Mouse (Mus musculus) lung, postnatal 10 days (tissue): ENCODE data around the gene Cfap43.
A peak's percentile ranks its signal among the peaks of the same experiment; 100 is the strongest.
"Not testable (repeated sequence)": the region's sequence is repeated elsewhere in the genome, so short reads cannot be mapped to it uniquely, and the experiment has no call there.

ENCODE experiments used
- DNase-seq: peaks from one replicate; pipeline ENCODE4 v3.0.0; 2021

Cfap43 gene

DNA sequence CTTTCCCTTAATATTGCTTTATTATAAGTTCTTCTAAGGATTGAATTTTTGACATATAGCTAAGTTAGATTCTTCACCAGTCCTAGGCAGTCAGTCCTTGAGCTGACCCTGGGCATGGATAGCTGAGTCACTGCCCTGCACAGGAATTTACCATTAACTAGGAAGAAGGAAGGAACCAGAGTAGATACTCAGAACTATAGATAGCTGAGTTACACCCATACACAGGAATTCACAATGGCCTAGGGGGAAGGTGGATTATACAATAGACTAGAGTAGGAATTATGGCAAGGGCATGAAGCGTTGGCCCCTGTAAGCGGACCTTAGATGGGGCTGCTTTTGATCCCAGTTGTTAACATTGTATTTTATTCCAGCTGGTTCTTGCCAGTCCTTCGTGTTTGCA, 67.0 kb downstream of the Cfap43 start:
- not testable (repeated sequence) for DNase-seq

DNA sequence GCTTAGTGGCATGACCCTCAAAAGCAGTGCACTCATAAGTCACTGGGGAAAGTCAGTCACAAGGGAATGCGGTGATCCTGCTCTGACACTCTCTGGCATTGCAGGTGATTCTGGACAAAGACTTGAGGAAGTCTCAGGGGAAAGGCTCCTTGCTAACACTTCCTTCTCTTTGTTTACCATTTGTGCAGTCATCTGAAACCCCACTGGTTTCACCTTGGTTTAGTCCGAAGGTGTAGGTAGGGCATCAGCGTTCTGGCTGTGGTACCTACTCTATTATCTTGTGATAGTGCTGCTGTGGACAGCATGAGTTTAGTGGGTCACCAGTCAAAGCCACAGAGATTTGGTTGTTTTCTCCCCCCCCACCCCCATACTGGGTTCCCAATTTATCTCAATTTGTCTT, 69.4 kb downstream of the Cfap43 start:
- no peak for DNase-seq

DNA sequence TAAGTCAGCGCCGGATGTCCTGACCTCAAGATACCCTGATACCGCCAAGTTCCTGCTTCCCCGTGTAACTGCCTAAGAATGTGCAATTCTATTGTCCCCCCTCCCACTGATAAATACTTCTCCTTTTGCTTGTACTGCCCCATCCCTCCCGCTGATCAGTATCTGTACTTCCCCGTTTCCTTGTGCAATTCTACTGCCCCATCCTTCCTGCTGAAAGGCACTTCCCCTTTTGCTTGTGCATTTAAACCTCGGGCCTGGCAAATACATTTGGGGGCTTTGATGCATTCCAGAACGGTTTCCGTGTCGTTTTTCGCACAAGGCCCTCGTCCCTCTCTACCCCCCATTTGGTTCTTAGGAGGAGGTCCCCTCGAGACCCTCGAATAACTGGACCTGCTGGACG, 77.9 kb downstream of the Cfap43 start:
- DNase-seq = not testable (repeated sequence)

DNA sequence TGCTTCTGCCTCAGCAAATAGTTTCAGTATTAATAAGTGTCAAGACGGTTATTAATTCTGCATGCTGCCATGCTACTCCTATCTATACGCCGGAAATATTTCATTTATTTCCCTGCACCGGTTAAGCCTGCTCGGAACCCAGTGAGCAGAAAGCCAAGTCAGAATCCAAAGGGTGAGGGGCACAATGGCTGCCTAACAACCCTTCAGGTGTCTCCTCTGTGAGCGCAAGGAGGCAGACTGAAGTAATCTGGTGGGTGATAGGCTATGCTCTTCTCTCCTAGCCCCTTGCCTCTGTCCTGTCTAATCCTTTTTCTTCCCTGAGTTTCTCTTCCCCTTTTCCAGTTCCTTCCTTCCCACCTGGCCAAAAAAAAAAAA, 81.6 kb downstream of the Cfap43 start:
- DNase-seq = no peak

DNA sequence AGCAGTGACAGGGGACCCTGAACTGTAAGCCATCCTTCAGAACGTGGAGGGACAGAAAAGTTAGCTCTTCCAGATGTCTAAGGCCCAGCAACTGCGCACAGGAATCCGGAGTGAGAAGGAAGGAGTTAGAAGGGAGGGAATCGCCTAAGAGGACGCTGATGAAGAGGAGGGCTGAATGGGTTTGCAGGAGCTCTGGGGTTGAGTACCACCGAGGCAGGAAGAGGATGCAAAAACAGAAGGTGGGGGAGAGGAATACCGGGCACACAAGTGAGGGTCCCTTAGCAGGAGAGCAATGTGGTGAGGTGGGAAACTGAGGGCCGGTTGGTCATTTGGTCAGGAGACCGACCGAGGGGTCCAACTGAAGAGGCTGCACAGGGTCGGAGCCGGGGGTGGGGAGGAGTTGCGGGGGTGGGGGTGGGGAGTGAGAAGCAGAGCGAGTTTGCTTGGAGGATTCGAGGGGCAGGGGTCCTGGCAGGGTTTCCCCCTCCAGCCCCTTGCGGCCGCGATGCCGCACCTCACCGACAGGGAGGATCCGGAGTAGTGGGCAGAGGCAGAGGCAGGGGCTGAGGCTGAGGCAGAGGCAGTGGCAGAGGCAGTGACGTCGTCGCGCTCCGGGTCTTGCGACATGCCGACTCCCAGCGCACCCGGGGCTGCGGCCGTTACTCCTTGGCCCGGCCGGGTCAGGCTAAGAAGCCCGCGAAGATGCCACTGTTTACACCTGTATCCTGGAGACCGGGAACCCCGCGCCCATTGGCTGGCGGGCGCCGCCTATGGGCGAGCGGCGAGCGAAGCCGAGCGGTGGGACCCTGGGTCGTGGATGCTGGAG, 82.2 kb downstream of the Cfap43 start:
- peak; percentile 64 for DNase-seq

DNA sequence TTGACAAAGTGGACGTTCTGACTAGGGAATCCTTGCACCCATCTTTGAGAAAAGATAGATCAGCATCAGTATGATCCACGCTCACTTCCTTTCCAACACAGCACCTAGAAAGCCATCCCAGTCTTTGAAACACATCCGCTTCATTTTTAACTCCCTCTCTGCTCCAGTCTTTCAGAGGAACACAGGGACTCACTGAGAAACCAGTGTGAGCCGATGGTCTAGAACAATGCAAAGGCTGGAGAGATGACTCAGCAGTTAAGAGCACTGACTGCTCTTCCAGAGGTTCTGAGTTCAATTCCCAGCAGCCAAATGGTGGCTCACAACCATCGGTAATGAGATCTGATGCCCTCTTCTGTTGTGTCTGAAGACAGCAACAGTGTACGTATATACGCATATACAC, 83.3 kb downstream of the Cfap43 start:
- no peak for DNase-seq

DNA sequence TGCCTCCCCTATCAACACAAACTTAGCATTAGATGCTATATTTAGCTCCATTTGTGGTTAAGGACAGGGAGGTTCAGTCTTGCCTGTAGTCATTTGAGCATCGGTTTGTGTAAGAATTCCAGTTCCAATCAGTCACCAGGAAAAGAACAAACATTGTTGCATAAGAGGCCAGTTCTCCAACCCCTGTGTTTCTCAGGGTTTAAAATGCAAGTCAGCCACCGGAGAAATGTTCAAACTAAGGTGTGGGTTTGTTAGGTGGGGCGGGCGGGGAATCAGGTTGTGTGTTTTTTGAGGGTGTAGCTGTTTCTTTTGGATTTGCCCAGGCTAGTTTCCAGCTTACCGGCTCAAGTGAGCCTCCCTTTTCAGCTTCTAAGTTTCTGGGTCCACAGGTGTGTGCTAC, 84.5 kb downstream of the Cfap43 start:
- DNase-seq = no peak

DNA sequence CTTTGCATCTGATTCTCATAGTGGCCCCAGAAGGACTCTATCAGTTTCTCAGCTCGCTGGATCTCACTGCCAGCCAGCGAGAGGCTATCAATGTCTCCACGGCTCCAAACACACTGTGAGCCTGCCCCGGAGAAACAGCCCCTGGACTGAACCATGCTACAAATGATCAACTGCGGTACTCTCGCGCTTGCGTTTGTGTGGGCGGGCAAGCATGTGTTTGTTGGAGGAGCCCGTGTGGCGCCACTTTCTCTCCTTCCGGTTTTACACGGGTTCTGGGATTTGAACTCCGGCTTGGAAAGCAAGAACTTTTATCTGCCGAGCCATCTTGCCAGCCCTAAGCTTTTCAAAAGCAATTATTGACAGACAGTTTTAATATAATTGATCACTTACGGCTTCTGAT, 86.8 kb downstream of the Cfap43 start:
- no peak for DNase-seq

DNA sequence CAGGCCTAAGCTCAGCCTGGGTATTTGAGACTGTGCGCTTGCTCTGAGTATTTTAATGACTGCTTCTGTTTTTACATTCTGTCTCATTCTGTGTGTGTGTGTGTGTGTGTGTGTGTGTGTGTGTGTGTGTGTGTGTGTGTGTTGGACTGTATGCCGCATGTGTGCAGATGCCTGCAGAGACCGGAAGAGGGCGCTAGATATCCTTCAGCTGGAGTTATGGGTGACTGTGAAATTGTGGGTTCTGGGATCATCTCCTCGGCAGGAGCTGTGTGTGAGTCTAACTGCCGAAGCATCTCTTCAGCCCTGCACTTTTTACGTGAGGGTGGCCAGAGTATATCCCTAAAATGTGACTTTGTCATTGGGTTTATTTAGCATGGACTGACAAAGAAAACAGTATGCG, 88.0 kb downstream of the Cfap43 start:
- DNase-seq = no peak

DNA sequence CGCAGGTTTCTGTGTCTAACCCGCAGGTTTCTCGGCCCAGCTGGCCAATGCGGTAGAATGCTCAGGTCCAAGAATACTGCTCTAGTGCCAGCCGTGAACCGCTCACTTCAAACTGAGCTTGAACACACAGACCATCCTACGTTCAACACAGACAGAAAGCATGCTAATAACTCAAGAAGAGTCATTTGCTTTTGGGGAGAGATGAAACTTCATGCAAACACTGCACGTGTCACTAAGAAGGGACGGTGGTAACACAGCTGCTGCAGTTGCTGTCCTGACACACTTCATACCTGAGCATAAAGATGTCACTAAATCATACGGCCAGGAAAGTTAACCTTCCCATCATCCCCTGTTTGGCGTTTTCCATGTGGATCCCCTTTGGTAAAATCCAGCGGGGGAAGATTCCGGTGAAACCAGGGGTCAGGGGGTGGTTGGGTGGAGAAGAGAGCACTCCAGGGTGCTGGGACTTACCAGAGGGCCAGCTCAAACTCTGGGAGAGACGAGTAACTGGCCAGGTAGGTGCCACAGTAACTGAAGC, 89.1 kb downstream of the Cfap43 start:
- no peak for DNase-seq

DNA sequence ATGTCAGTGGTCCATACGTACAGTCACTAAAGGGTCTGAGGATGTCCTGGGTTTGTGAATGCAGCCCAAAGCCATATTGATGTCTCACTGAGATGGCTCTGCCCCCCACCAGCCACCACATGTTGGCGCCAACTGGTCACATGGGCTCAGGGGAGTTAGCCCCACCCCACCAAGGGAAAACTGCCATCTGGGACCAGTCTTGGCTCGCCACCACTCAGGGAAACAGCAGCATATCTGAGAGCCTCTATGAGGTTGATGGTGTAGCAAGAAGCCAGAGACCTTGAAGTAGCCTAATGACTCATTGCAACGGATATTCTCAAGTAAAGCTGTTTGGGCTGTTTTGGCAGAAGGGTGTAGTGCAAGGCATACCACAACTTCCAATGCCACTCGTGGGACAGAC, 95.1 kb downstream of the Cfap43 start:
- DNase-seq = no peak

DNA sequence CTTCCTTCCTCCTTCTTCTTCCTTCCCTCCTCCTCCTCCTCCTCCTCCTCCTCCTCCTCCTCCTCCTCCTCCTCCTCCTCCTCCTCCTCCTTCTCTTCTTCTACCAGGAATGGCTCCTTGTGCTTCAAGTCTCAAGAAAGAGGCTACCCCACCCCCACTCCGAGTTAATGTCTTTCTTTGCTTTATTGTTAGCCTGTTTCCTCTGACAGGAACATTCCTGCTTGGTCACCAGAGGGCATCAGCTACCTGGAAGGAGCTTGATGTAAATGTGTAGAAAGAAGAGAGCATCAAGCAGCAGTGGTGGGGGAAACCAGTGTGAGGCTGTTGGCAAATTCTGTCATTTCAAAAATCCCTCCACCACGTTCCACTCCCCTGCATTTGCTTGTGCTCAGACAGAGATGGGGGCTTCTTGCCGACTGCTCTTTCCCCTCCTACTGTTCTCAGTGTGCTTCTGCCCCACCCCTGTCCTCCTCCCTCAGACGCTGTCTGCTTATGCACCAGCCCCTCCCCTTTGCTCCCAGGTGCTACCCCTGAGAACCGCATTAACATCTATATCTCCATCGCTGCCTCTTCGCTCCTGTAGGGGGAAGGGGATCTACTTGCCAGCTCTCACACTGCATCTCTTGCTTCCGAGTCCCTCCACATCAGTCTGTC, 96.8 kb downstream of the Cfap43 start:
- peak; percentile 51 for DNase-seq

DNA sequence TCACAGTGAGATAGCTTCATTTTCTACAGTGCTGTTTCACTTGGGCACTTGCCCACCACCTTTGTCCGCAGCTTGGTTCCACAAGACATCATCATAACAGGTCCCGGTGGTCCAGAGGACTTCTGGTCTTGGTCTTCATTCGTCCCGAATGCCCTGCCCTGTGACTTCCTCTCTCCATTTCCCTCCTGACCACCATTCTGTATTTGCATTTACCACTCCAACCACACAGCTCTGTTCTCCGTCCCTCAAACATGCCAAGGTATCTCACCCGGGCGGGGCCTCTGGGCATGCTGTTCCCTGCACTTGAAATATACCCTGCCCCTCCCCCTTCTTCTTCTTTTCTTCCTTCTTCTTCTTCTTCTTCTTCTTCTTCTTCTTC, 97.6 kb downstream of the Cfap43 start:
- DNase-seq = no peak

DNA sequence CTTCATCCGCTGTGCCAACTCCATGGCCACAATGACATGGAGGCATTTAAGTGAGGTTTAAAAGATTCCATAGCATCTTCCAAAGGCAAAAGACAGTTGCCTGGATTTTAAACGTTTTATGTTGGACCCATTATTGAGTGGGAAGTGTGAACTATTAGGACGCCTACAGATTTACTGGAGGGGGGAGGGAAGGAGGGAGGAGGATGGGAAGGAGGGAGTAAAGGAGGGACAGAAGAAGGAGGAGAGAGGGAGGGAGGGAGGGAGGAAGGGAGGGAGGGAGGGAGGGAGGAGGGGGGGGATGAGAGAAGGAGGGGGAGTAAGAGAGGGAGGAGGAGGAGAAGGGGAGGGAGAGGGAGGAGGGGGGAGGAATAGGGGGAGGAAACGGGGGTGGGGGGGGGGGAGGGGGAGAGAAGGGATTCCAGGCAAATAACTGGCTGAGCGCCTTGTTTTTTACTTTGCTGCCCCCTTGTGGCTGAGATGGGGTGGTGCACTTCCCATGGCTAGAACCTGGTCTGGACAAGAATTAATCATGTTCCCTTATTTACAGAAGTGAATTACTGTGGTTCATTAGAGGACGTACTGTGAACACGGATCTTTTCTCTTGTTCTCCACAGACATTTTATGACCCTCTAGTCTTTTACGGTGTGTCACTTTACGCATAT, 98.1 kb downstream of the Cfap43 start:
- peak; percentile 86 for DNase-seq

DNA sequence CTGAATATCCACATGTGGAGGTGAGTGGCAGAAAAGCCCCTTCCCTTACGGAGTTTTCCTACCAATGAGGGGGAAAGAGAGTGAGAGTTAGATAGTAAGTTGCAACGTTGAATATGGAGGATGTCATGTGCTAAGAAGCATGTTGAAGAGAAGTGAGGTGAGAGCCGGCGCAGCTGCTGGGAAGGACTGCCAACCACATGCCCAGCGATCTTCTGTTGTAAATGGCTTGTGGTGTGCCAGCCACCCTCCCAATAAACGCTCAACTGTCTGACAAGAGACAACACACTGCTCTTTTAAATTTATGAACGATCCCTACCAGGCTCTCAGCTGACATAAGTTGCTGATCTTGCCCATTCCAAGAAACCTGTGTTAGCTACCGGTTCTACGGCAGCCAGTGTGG, 101.4 kb downstream of the Cfap43 start:
- no peak for DNase-seq

DNA sequence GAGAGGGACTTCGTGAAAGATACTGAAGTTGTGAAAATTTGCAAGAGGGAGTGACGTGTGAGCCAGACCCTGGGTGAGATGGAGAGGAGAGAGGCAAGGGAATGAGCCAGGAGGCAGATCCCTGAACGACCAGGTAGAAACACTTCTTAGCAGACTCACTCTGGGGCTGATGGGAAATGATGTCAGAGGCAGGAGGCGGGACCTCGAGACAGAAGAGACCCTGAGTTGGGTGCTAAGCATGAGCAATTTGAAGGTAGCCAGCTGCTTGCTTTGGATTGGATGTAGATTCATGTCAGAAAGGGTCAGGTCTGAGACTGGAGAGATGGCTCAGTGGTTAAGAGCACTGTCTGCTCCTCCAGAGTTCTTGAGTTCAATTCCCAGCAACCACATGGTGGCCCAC, 104.4 kb downstream of the Cfap43 start:
- no peak for DNase-seq

DNA sequence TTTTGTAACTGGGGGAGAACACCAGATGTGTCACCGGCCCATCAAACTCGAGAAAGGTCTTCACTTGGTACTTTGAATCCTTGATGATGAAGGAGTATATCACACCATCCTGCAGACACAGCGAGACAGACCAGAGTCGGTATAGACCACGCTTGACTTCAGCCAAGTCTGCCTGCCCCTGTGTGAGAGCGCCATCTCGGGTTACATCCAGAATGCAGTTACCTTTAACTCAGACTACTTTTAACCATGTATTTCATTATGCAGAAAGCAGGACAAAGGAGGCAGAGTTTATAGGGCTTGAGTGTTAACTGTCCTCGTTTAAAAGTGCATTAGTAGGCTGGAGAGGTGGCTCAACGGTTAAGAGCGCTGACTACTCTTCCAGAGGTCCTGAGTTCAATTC, 107.0 kb downstream of the Cfap43 start:
- DNase-seq = no peak

DNA sequence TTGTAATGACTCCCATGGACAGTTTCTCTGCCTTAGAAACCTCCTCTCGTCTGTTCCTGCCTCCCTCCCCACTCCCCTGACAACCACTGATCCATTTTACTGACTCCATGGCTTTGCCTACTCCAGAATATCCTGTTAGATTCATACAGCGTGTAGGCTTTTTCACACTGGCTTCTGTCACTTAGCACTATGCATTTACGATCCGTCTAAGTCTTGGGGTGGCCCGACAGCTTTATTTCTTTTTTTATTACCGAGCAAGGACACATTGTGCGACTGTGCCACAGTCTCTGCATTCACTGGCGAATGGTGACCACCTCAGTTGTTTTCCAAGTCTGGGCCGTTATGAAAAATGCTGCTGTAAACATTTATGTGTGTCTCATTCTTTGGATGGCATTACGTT, 120.5 kb downstream of the Cfap43 start:
- no peak for DNase-seq

DNA sequence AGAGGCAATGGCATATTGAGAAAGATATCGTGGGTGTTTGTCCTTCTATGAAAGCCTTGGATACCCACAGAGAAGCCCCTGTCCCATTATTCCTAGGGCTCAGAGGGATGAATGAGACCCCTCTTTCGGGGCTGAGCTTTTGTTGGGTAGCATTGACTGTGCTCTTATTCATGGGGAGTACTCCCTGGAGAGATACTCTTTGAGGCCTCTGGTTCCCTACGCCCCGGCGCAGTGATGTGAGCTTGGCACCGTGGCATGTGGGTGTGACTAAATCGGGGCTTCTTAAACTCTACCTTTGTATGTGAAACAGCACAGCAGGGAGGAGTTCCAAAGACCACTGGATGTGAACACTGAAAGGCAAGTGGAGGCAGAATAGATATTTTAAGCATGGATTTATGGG, 122.4 kb downstream of the Cfap43 start:
- no peak for DNase-seq

DNA sequence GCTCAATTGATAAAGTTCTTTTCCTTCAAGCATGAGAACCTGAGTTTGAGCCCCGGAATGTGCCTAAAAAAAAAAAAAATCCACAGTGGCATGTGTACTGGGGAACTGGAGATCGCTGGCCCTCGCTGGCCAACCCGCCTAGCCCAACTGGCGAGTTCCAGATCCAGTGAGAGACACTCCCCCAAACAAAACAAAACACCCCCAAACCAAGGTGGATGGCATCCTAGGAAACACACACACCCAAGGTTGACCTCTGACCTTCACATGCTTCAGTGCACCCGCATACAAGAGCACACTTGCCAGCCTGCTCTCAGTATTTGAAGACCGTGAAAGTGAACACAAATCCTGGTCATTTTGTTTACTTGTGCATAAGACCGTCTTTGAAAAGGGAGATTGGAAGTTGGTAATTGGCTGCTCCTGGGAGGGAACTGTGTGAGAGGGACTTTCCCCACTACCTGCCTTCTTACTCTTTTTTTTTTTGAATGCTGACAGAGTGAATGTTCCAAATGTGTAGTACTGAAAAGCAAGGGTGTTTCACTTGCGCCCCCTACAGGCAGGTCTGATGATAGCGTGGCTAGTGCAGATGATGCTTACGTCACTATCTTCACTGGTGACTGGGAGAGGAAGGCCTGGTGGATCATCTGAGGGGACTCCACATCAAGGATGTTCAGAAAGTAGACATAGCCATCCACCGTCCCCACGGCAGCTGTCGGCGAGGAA, 123.9 kb downstream of the Cfap43 start:
- DNase-seq = peak; percentile 77

DNA sequence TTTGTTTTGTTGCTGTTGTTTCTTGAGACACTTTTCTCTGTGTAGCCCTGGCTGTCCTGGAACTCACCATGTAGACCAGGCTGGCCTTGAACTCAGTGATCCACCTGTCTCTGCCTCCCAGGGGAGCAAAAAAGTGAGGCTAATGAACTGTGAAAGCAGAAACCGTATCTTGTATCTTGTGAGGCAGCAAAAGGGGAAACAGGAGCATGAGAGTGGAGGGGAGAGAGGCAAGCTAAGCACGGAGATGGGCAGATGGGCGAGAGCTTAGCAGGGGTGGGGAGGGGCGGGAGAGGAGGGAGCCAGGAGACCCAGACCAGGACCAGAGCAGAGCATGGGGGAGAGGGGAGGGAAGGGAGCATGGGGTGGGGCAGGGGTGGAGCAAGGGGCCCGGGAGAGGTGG, 124.8 kb downstream of the Cfap43 start:
- no peak for DNase-seq

DNA sequence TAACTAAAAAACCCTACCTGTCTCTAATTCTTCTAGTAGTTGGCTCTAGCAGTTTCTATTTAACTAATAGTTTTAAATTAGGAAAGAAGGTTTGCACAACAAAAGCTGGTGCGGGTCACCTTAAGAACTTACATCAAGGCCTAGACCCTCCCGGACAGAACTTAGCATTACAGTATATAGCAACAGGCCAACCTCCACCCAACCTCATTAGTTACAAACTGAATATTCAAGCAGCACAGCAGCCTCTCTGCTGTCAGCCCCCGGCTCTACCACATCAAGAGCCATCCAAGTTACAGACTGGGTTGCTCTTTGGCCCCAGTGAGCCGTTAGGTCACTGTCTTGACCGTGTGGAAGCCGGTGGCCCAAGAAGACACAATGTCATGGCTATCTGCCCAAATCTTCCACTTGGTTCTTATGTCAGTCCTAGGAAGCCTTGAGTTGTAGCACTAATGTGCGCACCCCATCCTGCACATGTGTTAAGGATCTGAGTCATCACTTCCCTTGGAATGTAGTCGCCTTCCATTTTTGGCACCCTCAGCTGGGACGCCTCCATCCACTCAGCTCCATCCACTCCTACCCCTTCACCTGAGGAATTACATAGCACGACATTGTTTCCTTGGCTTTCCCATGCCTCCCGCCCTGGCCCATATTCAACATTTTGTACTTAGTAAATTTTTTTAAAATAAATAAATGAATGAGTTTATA, 128.6 kb downstream of the Cfap43 start:
- no peak for DNase-seq

DNA sequence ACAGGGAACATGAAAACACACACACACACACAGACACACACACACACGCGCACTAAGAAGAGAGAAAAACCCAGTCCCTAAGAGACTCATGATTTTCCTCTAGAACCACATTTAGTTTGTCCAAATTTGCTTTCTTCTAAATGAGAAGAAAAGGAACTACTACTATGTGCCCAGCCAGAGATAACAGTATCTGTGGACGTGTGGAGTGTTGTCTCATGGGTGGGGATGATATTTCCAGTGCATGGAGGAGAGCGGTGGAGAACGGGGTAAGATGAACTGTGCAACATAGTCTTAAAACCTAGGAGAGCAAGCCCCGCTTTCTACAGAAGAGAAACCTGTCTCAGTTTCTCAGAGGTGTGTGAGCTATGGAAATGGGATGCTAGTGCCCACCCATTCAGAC, 135.2 kb downstream of the Cfap43 start:
- no peak for DNase-seq
